Mouse (Mus musculus) olfactory bulb, adult 2 months (tissue): ENCODE data around the gene Onecut1.

ENCODE experiments used
- CTCF ChIP-seq: fragments of 200-500 bp; IDR thresholded peaks from 2 replicates; pipeline ENCODE4 v1.5.1; 2012; ENCODE audit warnings: low read depth, mild to moderate bottlenecking, low read length, moderate library complexity; ENCODE audit not compliant: insufficient read depth
- POLR2A ChIP-seq: fragments of 200-500 bp; IDR thresholded peaks from 2 replicates; pipeline ENCODE4 v1.6.1; 2012; ENCODE audit warnings: mild to moderate bottlenecking, low read depth, low read length, moderate library complexity; ENCODE audit not compliant: insufficient read depth

DNA sequence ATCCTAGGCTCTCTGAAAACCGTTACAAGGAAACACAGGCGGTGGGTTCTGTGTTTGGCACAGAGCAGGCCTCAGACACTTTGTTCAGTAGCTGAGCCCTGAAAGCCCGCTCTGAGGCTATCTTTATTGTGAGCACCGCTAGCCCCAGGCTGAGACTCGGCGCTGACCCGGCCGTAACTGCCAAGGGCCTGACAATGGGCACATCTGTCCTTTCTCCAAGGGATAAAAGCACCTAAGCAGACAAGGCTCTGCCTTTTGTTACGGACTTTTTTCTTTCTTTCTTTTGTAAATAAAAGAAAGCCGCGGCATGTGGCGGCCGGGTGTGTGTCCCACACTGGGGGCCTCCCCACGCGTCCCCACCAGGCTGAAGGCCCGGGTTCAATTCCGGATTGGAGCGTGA is 1.3 kb upstream of the Onecut1 start:
- TF ChIP-seq POLR2A (no peak), CTCF (no peak)
